11 mouse cellular contexts compared by ENCODE assay signal in the genomic region with DNA sequence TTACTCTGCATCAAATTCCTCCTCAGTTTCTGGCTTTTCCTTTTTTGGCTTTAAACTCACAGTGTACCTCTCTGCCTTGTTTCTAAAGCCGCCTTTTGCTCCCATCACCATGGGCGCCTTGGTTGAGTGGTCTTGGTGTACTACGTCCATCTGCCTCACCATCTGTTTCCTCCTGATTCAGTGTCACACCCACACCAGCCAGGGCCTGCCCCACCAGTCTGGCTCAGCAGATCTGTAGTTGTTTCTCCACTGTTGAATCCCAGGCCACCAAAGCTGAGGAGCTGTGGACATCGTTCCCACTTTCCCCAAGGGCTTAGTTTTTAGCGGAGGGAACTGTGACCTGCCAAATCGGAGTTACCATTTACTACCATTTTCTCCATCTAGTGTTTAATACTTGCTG. TPM values are rescaled to one million over a fixed set of nuclear protein-coding genes. Genes with fewer than 3 reads are reported as not detected.
DNase-seq lines count a peak whose midpoint lies in the region; ATAC-seq and TF ChIP-seq lines count a peak whose summit lies in the region.
"Had no signal": no experiment of that assay in that cellular context is flagged by ENCODE, and none has a peak within 500 bp of the region (broad histone marks: within the 10 kb centered on the region; RNA-seq: fewer than 3 reads in every experiment).

No protein-coding gene starts in this region.

- TF ChIP-seq CTCF in CH12.LX (conservative IDR thresholded peaks at IDR 0.05 in 1 of 2, IDR thresholded peaks at IDR 0.05 in 1 of 2; ENCODE audit: low read depth in 2 of 2, low read length in 2 of 2): no peak

- dilution Hi-C loops in CH12.LX (cut with MboI; ENCODE audit: extremely low pct_ligation_motif_present, extremely low pct_unique_long_range_greater_than_20kb, low sequenced_read_pairs): no loop called here

- no peak overlapping the region for H3K27ac ChIP-seq in hindbrain, embryonic 16.5 days (ENCODE audit: low read depth, low read length)
- no peak overlapping the region for H3K27ac ChIP-seq in hindbrain, embryonic 11.5 days (ENCODE audit: low read depth, low read length)
- no peak overlapping the region for H3K27ac ChIP-seq in CH12.LX (ENCODE audit: insufficient read depth, low read depth)
- no peak overlapping the region for H3K27ac ChIP-seq in liver, embryonic 11.5 days (ENCODE audit: low read depth, low read length)
- no peak overlapping the region for H3K27ac ChIP-seq in kidney, embryonic 16.5 days (ENCODE audit: low read length)
- H3K27ac ChIP-seq: embryonic facial prominence, embryonic 13.5 days; heart, embryonic 13.5 days; stomach, embryonic 15.5 days had no signal

- 72% methylated on average over 6 of the region's 6 CpGs for WGBS in hindbrain, embryonic 16.5 days
- 85% methylated on average over 6 of the region's 6 CpGs for WGBS in hindbrain, embryonic 11.5 days
- WGBS in liver, embryonic 11.5 days: 59% methylated on average over 6 of the region's 6 CpGs
- 77% methylated on average over 6 of the region's 6 CpGs for WGBS in kidney, embryonic 16.5 days

- ATAC-seq in hindbrain, embryonic 16.5 days: peak; percentile 62
- no peak for ATAC-seq in hindbrain, embryonic 11.5 days (ENCODE audit: low FRiP score)
- ATAC-seq in liver, embryonic 11.5 days (replicated peaks; ENCODE audit: low FRiP score): peak; percentile 84
- ATAC-seq in kidney, embryonic 16.5 days (ENCODE audit: low FRiP score, low TSS enrichment): no peak

- H3K36me3 ChIP-seq in hindbrain, embryonic 16.5 days (ENCODE audit: control insufficient read depth, insufficient read depth, low read length): no peaks in the 10 kb centered on the region
- no peaks in the 10 kb centered on the region for H3K36me3 ChIP-seq in hindbrain, embryonic 11.5 days (ENCODE audit: control insufficient read depth, insufficient read depth, low read length)
- peaks cover 3 to 56% of the 10 kb centered on the region in 2 experiments for H3K36me3 ChIP-seq in CH12.LX (replicated peaks in 1 of 2; ENCODE audit: control insufficient read depth in 1 of 2, insufficient read depth in 1 of 2, low read length in 1 of 2)
- peaks cover 2% of the 10 kb centered on the region; the same call in 1 of the 2 replicates for H3K36me3 ChIP-seq in liver, embryonic 11.5 days (ENCODE audit: control insufficient read depth, insufficient read depth, low read length)
- H3K36me3 ChIP-seq in kidney, embryonic 16.5 days (ENCODE audit: insufficient read depth, low read length): no peaks in the 10 kb centered on the region
- H3K36me3 ChIP-seq: embryonic facial prominence, embryonic 13.5 days; heart, embryonic 13.5 days; stomach, embryonic 15.5 days had no signal

- H3K4me2 ChIP-seq in hindbrain, embryonic 16.5 days (ENCODE audit: low read length): no peak overlapping the region
- H3K4me2 ChIP-seq in hindbrain, embryonic 11.5 days (replicated peaks; ENCODE audit: low read depth, low read length): no peak overlapping the region
- H3K4me2 ChIP-seq in CH12.LX (ENCODE audit: insufficient read depth, low read depth, poor library complexity, severe bottlenecking): no peak overlapping the region
- H3K4me2 ChIP-seq in liver, embryonic 11.5 days: no peak overlapping the region
- H3K4me2 ChIP-seq in kidney, embryonic 16.5 days (replicated peaks; ENCODE audit: low read depth, low read length): no peak overlapping the region
- H3K4me2 ChIP-seq: embryonic facial prominence, embryonic 13.5 days; heart, embryonic 13.5 days; stomach, embryonic 15.5 days had no signal

- H3K4me3 ChIP-seq in hindbrain, embryonic 16.5 days (ENCODE audit: low read length): no peak overlapping the region
- no peak overlapping the region for H3K4me3 ChIP-seq in hindbrain, embryonic 11.5 days (ENCODE audit: low read depth, low read length)
- no peak overlapping the region for H3K4me3 ChIP-seq in CH12.LX (replicated peaks in 1 of 3; ENCODE audit: low read depth in 2 of 3, low read length in 2 of 3, poor library complexity in 1 of 3)
- H3K4me3 ChIP-seq in liver, embryonic 11.5 days (ENCODE audit: low read depth, low read length): no peak overlapping the region
- no peak overlapping the region for H3K4me3 ChIP-seq in kidney, embryonic 16.5 days (ENCODE audit: low read length)
- H3K4me3 ChIP-seq: embryonic facial prominence, embryonic 13.5 days; heart, embryonic 13.5 days; stomach, embryonic 15.5 days had no signal

- no peaks in the 10 kb centered on the region for H3K27me3 ChIP-seq in hindbrain, embryonic 16.5 days (replicated peaks; ENCODE audit: control insufficient read depth, insufficient read depth, low read length)
- no peaks in the 10 kb centered on the region for H3K27me3 ChIP-seq in hindbrain, embryonic 11.5 days (ENCODE audit: control insufficient read depth, insufficient read depth, low read length)
- no peaks in the 10 kb centered on the region for H3K27me3 ChIP-seq in CH12.LX (replicated peaks)
- no peaks in the 10 kb centered on the region for H3K27me3 ChIP-seq in liver, embryonic 11.5 days (replicated peaks; ENCODE audit: control insufficient read depth, insufficient read depth, low read length)
- no peaks in the 10 kb centered on the region for H3K27me3 ChIP-seq in kidney, embryonic 16.5 days (ENCODE audit: insufficient read depth, low read length)
- H3K27me3 ChIP-seq: embryonic facial prominence, embryonic 13.5 days; heart, embryonic 13.5 days; stomach, embryonic 15.5 days had no signal

- no peak for TF ChIP-seq EP300 in CH12.LX (IDR thresholded peaks at IDR 0.05; ENCODE audit: low read length)

- H3K4me1 ChIP-seq in hindbrain, embryonic 16.5 days (ENCODE audit: control insufficient read depth, insufficient read depth, low read depth, low read length): no peaks in the 10 kb centered on the region; the same call in 1 of the 2 replicates
- no peaks in the 10 kb centered on the region for H3K4me1 ChIP-seq in hindbrain, embryonic 11.5 days (replicated peaks; ENCODE audit: control insufficient read depth, insufficient read depth, low read length)
- H3K4me1 ChIP-seq in CH12.LX (ENCODE audit: control insufficient read depth in 1 of 2, insufficient read depth in 2 of 2): peaks cover 16 to 76% of the 10 kb centered on the region in 2 experiments
- H3K4me1 ChIP-seq in liver, embryonic 11.5 days (replicated peaks; ENCODE audit: control insufficient read depth, insufficient read depth, low read length): peaks cover 8% of the 10 kb centered on the region; the same call in 1 of the 2 replicates
- H3K4me1 ChIP-seq in kidney, embryonic 16.5 days (ENCODE audit: insufficient read depth, low read length): no peaks in the 10 kb centered on the region
- H3K4me1 ChIP-seq: stomach, embryonic 15.5 days had no signal

- H3K9ac ChIP-seq in hindbrain, embryonic 16.5 days (ENCODE audit: low read depth, low read length): no peak overlapping the region
- no peak overlapping the region for H3K9ac ChIP-seq in hindbrain, embryonic 11.5 days (ENCODE audit: low read depth, low read length)
- H3K9ac ChIP-seq in CH12.LX (ENCODE audit: insufficient read depth, low read depth): no peak overlapping the region
- no peak overlapping the region for H3K9ac ChIP-seq in liver, embryonic 11.5 days (ENCODE audit: low read depth, low read length)
- no peak overlapping the region for H3K9ac ChIP-seq in kidney, embryonic 16.5 days (replicated peaks; ENCODE audit: low read length)
- H3K9ac ChIP-seq: embryonic facial prominence, embryonic 13.5 days; heart, embryonic 13.5 days; stomach, embryonic 15.5 days had no signal

- H3K79me2 ChIP-seq in CH12.LX (replicated peaks; ENCODE audit: control insufficient read depth, extremely low read depth, insufficient read depth, poor library complexity, severe bottlenecking): no peaks in the 10 kb centered on the region; the same call in 1 of the 2 replicates

- DNase-seq in hindbrain, embryonic 11.5 days (ENCODE audit: low spot score): no peak
- DNase-seq in CH12.LX (ENCODE audit: extremely low read depth) (no peak), MN1 (ENCODE audit: low spot score) (no peak)
- peak; percentile 98 for DNase-seq in cerebellum, adult 9-10 months
- DNase-seq in liver, embryonic 11.5 days (ENCODE audit: low spot score): no peak
- DNase-seq in ovary, postnatal 10 days (ENCODE audit: low spot score): no peak

- in situ Hi-C loops in CH12.LX (cut with MboI; ENCODE audit: low pct_ligation_motif_present, low pct_unique_long_range_greater_than_20kb, low sequenced_read_pairs): no loop called here

- TF ChIP-seq POLR2A in CH12.LX (IDR thresholded peaks at IDR 0.05; ENCODE audit: low read depth, low read length): no peak

- TF ChIP-seq RAD21 in CH12.LX (IDR thresholded peaks at IDR 0.05; ENCODE audit: low read depth, low read length): no peak

- no peaks in the 10 kb centered on the region for H3K9me3 ChIP-seq in hindbrain, embryonic 16.5 days (ENCODE audit: control insufficient read depth, low read length)
- no peaks in the 10 kb centered on the region for H3K9me3 ChIP-seq in hindbrain, embryonic 11.5 days (ENCODE audit: control insufficient read depth, low read length)
- H3K9me3 ChIP-seq in CH12.LX (replicated peaks; ENCODE audit: low read length): no peaks in the 10 kb centered on the region
- H3K9me3 ChIP-seq in liver, embryonic 11.5 days (ENCODE audit: control insufficient read depth, low read length): no peaks in the 10 kb centered on the region
- H3K9me3 ChIP-seq in kidney, embryonic 16.5 days (ENCODE audit: low read length): no peaks in the 10 kb centered on the region
- H3K9me3 ChIP-seq: embryonic facial prominence, embryonic 13.5 days; heart, embryonic 13.5 days; stomach, embryonic 15.5 days had no signal

TF ChIP-seq in CH12.LX, 34 proteins besides CTCF, POLR2A, EP300 and RAD21 (continues in another document):
- peak; percentile 34; the same call in 1 of the 2 replicates for TF ChIP-seq ETS1 (conservative IDR thresholded peaks at IDR 0.05; ENCODE audit: low read depth, low read length)
- no peak for TF ChIP-seq BHLHE40 (IDR thresholded peaks at IDR 0.05; ENCODE audit: low read depth, low read length)

RNA-seq across cellular contexts. Expression of a gene that starts 20.0 kb away (rescaled TPM):
- polyA plus RNA-seq in hindbrain, embryonic 16.5 days (2015; fragmentation: Nextera tagmentation; extraction: Ambion mirVana): 16.5 and 18.8 TPM in 2 replicates
- polyA plus RNA-seq in hindbrain, embryonic 11.5 days (2014; fragmentation: Nextera tagmentation; extraction: Ambion mirVana): 13.4 and 19.1 TPM in 2 replicates
- total RNA-seq in CH12.LX (2012; rRNA removed) (8.1 and 8.4 TPM in 2 replicates), CH12.LX (2014; rRNA removed) (7.9 and 9.7 TPM in 2 replicates)
- 15.9 and 16.9 TPM in 2 replicates for polyA plus RNA-seq in CH12.LX (2012; ENCODE audit: insufficient read length, low read depth)
- 5.7 and 6.5 TPM in 2 replicates for polyA plus RNA-seq in liver, embryonic 11.5 days (2014; fragmentation: Nextera tagmentation; extraction: Ambion mirVana)
- polyA plus RNA-seq in kidney, embryonic 16.5 days (2015; fragmentation: Nextera tagmentation; extraction: Ambion mirVana): 6.6 and 7.3 TPM in 2 replicates

RNA-seq across cellular contexts. Expression of a gene that starts 24.2 kb away (rescaled TPM):
- polyA plus RNA-seq in hindbrain, embryonic 16.5 days (2015; fragmentation: Nextera tagmentation; extraction: Ambion mirVana): 46.7 and 50.7 TPM in 2 replicates
- 94.3 and 105 TPM in 2 replicates for polyA plus RNA-seq in hindbrain, embryonic 11.5 days (2014; fragmentation: Nextera tagmentation; extraction: Ambion mirVana)
- 24.3 and 28.9 TPM in 2 replicates for total RNA-seq in CH12.LX (2012; rRNA removed)
- 67.1 and 73.2 TPM in 2 replicates for total RNA-seq in CH12.LX (2014; rRNA removed)
- 32.5 and 38.5 TPM in 2 replicates for polyA plus RNA-seq in CH12.LX (2012; ENCODE audit: insufficient read length, low read depth)
- 49.9 and 53.8 TPM in 2 replicates for polyA plus RNA-seq in liver, embryonic 11.5 days (2014; fragmentation: Nextera tagmentation; extraction: Ambion mirVana)
- polyA plus RNA-seq in kidney, embryonic 16.5 days (2015; fragmentation: Nextera tagmentation; extraction: Ambion mirVana): 57.1 and 60.3 TPM in 2 replicates

Comparison
In these comparisons a context has a peak if more than half of its experiments do, and no peak if none do; other contexts are left out.
1. ATAC-seq: peak in hindbrain, embryonic 16.5 days (single experiment) and liver, embryonic 11.5 days (single experiment); none in hindbrain, embryonic 11.5 days (single experiment) and kidney, embryonic 16.5 days (single experiment).